Mouse (Mus musculus) heart, adult 2 months (tissue): ENCODE results near the gene Abcd3.

Experiments
- CTCF ChIP-seq: fragments of 200-600 bp; IDR thresholded peaks from 2 replicates; pipeline ENCODE4 v1.8.1; 2022; ENCODE audit warnings: antibody characterized with exemption, mild to moderate bottlenecking, moderate library complexity
- POLR2A ChIP-seq: fragments of 200-500 bp; IDR thresholded peaks from 2 replicates; pipeline ENCODE4 v1.6.1; 2011; ENCODE audit warnings: mild to moderate bottlenecking, low read depth, low read length, control low read depth; ENCODE audit not compliant: insufficient read depth

DNA sequence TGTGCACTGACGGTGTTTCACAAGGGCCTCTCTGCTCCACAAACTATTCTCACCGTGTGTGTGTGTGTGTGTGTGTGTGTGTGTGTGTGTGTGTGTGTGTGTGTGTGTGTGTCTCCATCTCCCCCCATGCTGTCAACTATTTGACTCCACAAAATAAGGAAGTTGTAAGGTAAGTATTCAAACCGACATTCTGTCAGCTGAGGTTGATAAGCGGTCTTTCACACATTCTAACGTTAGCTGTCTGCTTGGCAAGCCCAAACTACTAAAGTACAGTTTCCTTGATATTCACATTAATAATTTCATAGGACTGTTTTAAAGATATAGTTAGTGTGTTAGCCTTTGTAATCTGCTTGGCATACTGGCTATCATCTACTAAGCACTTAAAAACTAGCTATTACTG lies 48.3 kb downstream of the Abcd3 start:
- TF ChIP-seq POLR2A (no peak), CTCF (no peak)
